ENCODE assay signal across 20 mouse cellular contexts in the genomic region with DNA sequence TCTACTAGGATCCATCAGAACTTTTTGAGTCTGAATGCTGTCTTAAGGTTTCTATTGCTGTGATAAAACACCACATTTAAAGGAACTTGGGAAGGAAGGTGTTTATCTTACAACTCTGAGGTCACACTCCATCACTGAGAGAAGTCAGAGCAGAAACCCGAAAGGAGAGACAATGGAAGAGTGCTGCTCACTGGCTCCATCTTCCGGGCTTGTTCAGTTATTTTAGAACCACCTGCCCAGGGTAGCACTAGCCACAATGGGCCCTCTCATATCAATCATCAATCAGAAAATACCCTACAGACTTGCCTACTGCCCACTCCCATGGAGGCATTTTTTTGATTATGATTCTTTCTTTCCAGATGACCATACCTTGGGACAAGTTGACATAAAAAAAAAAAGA. TPM values are rescaled to one million over a fixed set of nuclear protein-coding genes. Genes with fewer than 3 reads are reported as not detected.
DNase-seq lines count a peak whose midpoint lies in the region; ATAC-seq and TF ChIP-seq lines count a peak whose summit lies in the region.
"Had no signal": no experiment of that assay in that cellular context is flagged by ENCODE, and none has a peak within 500 bp of the region (broad histone marks: within the 10 kb centered on the region; RNA-seq: fewer than 3 reads in every experiment).

No protein-coding gene starts in this region.

- 0 out of 2 replicates have a peak overlapping the region, but pooled peaks have one; percentile 11 for H3K27ac ChIP-seq in heart, postnatal 0 days (ENCODE audit: low read depth)
- no peak overlapping the region for H3K27ac ChIP-seq in heart, embryonic 10.5 days
- no peak overlapping the region for H3K27ac ChIP-seq in ES-Bruce4 (ENCODE audit: insufficient read depth, low read length)
- H3K27ac ChIP-seq in liver, embryonic 14.5 days, result no peak overlapping the region
- no peak overlapping the region for H3K27ac ChIP-seq in forebrain, embryonic 13.5 days
- H3K27ac ChIP-seq: embryonic facial prominence, embryonic 15.5 days; gastrocnemius, adult 2 months; hindbrain, postnatal 0 days; kidney, postnatal 0 days; limb, embryonic 13.5 days; midbrain, embryonic 13.5 days; stomach, embryonic 15.5 days had no signal

- no peak for TF ChIP-seq EP300 in heart, postnatal 0 days (IDR thresholded peaks at IDR 0.05; ENCODE audit: low read depth)
- TF ChIP-seq EP300 in ES-Bruce4 (IDR thresholded peaks at IDR 0.05; ENCODE audit: insufficient read depth, low read depth, low read length), result no peak
- TF ChIP-seq EP300 in liver, embryonic 14.5 days (IDR thresholded peaks at IDR 0.05; ENCODE audit: low read depth), result no peak

- TF ChIP-seq POLR2A in ES-Bruce4 (IDR thresholded peaks at IDR 0.05; ENCODE audit: insufficient read depth, low read length), result no peak

- peaks cover 14% of the 10 kb centered on the region for H3K4me1 ChIP-seq in heart, postnatal 0 days (ENCODE audit: control insufficient read depth, insufficient read depth)
- H3K4me1 ChIP-seq in heart, embryonic 10.5 days, result 0 out of 2 replicates have a peak, but pooled peaks cover 5% of the 10 kb centered on the region
- H3K4me1 ChIP-seq in ES-Bruce4 (ENCODE audit: control insufficient read depth, insufficient read depth, low read length), result no peaks in the 10 kb centered on the region
- H3K4me1 ChIP-seq in liver, embryonic 14.5 days (replicated peaks; ENCODE audit: control insufficient read depth in 2 of 2, insufficient read depth in 2 of 2, low read length in 1 of 2), result peaks cover 0 to 11% of the 10 kb centered on the region in 2 experiments
- no peaks in the 10 kb centered on the region for H3K4me1 ChIP-seq in forebrain, embryonic 13.5 days
- H3K4me1 ChIP-seq: embryonic facial prominence, embryonic 15.5 days; limb, embryonic 13.5 days; midbrain, embryonic 13.5 days; stomach, embryonic 15.5 days had no signal

- H3K9me3 ChIP-seq in heart, postnatal 0 days (replicated peaks; ENCODE audit: control insufficient read depth, low read length), result no peaks in the 10 kb centered on the region
- H3K9me3 ChIP-seq in heart, embryonic 10.5 days, result no peaks in the 10 kb centered on the region
- H3K9me3 ChIP-seq in ES-Bruce4 (replicated peaks; ENCODE audit: control insufficient read depth, insufficient read depth, low read length, poor library complexity, severe bottlenecking), result no peaks in the 10 kb centered on the region
- H3K9me3 ChIP-seq in liver, embryonic 14.5 days (ENCODE audit: control insufficient read depth, low read length), result no peaks in the 10 kb centered on the region
- H3K9me3 ChIP-seq in forebrain, embryonic 13.5 days (replicated peaks), result no peaks in the 10 kb centered on the region
- H3K9me3 ChIP-seq: embryonic facial prominence, embryonic 15.5 days; limb, embryonic 13.5 days; midbrain, embryonic 13.5 days; stomach, embryonic 15.5 days had no signal

- TF ChIP-seq CTCF in heart, postnatal 0 days (IDR thresholded peaks at IDR 0.05; ENCODE audit: low read depth), result peak; percentile 15; the same call in 1 of the 2 replicates
- TF ChIP-seq CTCF in ES-Bruce4 (IDR thresholded peaks at IDR 0.05; ENCODE audit: low read depth, low read length), result peak; percentile 15
- TF ChIP-seq CTCF in liver, embryonic 14.5 days (IDR thresholded peaks at IDR 0.05; ENCODE audit: low read depth), result peak; percentile 35; the same call in 1 of the 2 replicates

- DNase-seq in heart, postnatal 0 days (ENCODE audit: low spot score), result no peak
- no peak for DNase-seq in heart, embryonic 10.5 days (ENCODE audit: low spot score)
- peak; percentile 41 for DNase-seq in A20 (ENCODE audit: low read depth, low spot score)
- no peak for DNase-seq in liver, embryonic 14.5 days (ENCODE audit: low read depth in 3 of 3, low spot score in 3 of 3)
- DNase-seq in adrenal gland, adult 8-10 months, result no peak
- DNase-seq in layer of hippocampus, adult 9-11 months, result no peak
- DNase-seq: adrenal gland, postnatal 25 days; gastrocnemius, adult 2 months; heart, adult 18-20 months; heart, postnatal 14 days; lung, postnatal 10 days had no signal

- no peak overlapping the region for H3K9ac ChIP-seq in heart, postnatal 0 days (replicated peaks; ENCODE audit: low read depth, low read length)
- no peak overlapping the region for H3K9ac ChIP-seq in ES-Bruce4 (ENCODE audit: low read depth, poor library complexity, severe bottlenecking)
- H3K9ac ChIP-seq in liver, embryonic 14.5 days (replicated peaks), result no peak overlapping the region
- no peak overlapping the region for H3K9ac ChIP-seq in forebrain, embryonic 13.5 days
- H3K9ac ChIP-seq: embryonic facial prominence, embryonic 15.5 days; limb, embryonic 13.5 days; midbrain, embryonic 13.5 days; stomach, embryonic 15.5 days had no signal

- H3K4me2 ChIP-seq in heart, postnatal 0 days (ENCODE audit: low read depth, low read length), result no peak overlapping the region
- H3K4me2 ChIP-seq in liver, embryonic 14.5 days (ENCODE audit: low read depth), result no peak overlapping the region
- no peak overlapping the region for H3K4me2 ChIP-seq in forebrain, embryonic 13.5 days
- H3K4me2 ChIP-seq: embryonic facial prominence, embryonic 15.5 days; limb, embryonic 13.5 days; midbrain, embryonic 13.5 days; stomach, embryonic 15.5 days had no signal

- WGBS in heart, postnatal 0 days, result 60% methylated on average over 2 of the region's 2 CpGs
- 56% methylated on average over 2 of the region's 2 CpGs for WGBS in heart, embryonic 10.5 days
- WGBS in liver, embryonic 14.5 days (ENCODE audit: insufficient replicate concordance), result 41% methylated on average over 2 of the region's 2 CpGs
- WGBS in forebrain, embryonic 13.5 days, result 45% methylated on average over 2 of the region's 2 CpGs

- H3K4me3 ChIP-seq in heart, postnatal 0 days (ENCODE audit: low read depth, low read length), result no peak overlapping the region
- no peak overlapping the region for H3K4me3 ChIP-seq in heart, embryonic 10.5 days
- no peak overlapping the region for H3K4me3 ChIP-seq in ES-Bruce4 (ENCODE audit: low read depth, low read length)
- no peak overlapping the region for H3K4me3 ChIP-seq in liver, embryonic 14.5 days (ENCODE audit: insufficient read depth in 1 of 2, low read depth in 2 of 2, low read length in 2 of 2)
- H3K4me3 ChIP-seq in forebrain, embryonic 13.5 days, result no peak overlapping the region
- H3K4me3 ChIP-seq: embryonic facial prominence, embryonic 15.5 days; gastrocnemius, adult 2 months; limb, embryonic 13.5 days; midbrain, embryonic 13.5 days; stomach, embryonic 15.5 days had no signal

- peaks cover 3% of the 10 kb centered on the region; the same call in 1 of the 2 replicates for H3K36me3 ChIP-seq in heart, postnatal 0 days (replicated peaks; ENCODE audit: control insufficient read depth, insufficient read depth, low read length)
- H3K36me3 ChIP-seq in heart, embryonic 10.5 days, result peaks cover 2% of the 10 kb centered on the region
- 0 out of 2 replicates have a peak, but pooled peaks cover under 1% of the 10 kb centered on the region for H3K36me3 ChIP-seq in ES-Bruce4 (ENCODE audit: control insufficient read depth, insufficient read depth, low read length, poor library complexity, severe bottlenecking)
- no peaks in the 10 kb centered on the region for H3K36me3 ChIP-seq in liver, embryonic 14.5 days (replicated peaks; ENCODE audit: control insufficient read depth, insufficient read depth, low read depth)
- peaks cover 3% of the 10 kb centered on the region for H3K36me3 ChIP-seq in forebrain, embryonic 13.5 days (ENCODE audit: poor library complexity, severe bottlenecking)

- H3K27me3 ChIP-seq in heart, postnatal 0 days (ENCODE audit: control insufficient read depth, insufficient read depth, low read length), result no peaks in the 10 kb centered on the region
- H3K27me3 ChIP-seq in heart, embryonic 10.5 days (ENCODE audit: insufficient read depth, poor library complexity, severe bottlenecking), result no peaks in the 10 kb centered on the region
- no peaks in the 10 kb centered on the region for H3K27me3 ChIP-seq in ES-Bruce4 (ENCODE audit: control insufficient read depth, insufficient read depth, low read length, poor library complexity, severe bottlenecking)
- H3K27me3 ChIP-seq in liver, embryonic 14.5 days (ENCODE audit: control insufficient read depth, insufficient read depth, low read length), result no peaks in the 10 kb centered on the region
- no peaks in the 10 kb centered on the region for H3K27me3 ChIP-seq in forebrain, embryonic 13.5 days
- H3K27me3 ChIP-seq: embryonic facial prominence, embryonic 15.5 days; limb, embryonic 13.5 days; midbrain, embryonic 13.5 days; stomach, embryonic 15.5 days had no signal

- ATAC-seq in heart, postnatal 0 days (ENCODE audit: insufficient read depth, low read depth), result no peak
- ATAC-seq in liver, embryonic 14.5 days (ENCODE audit: insufficient read depth), result no peak
- no peak for ATAC-seq in forebrain, embryonic 13.5 days
- ATAC-seq: forebrain, embryonic 14.5 days; hindbrain, postnatal 0 days; midbrain, embryonic 13.5 days had no signal

RNA-seq across cellular contexts. Expression of a gene that starts 41.0 kb away (rescaled TPM):
- 53.0 and 56.2 TPM in 2 replicates for total RNA-seq in heart, postnatal 0 days (2014; rRNA removed; ENCODE audit: low replicate concordance)
- 10.0 and 10.3 TPM in 2 replicates for polyA plus RNA-seq in heart, postnatal 0 days (2015; fragmentation: Nextera tagmentation; extraction: Ambion mirVana)
- 8.7 and 11.1 TPM in 2 replicates for polyA plus RNA-seq in heart, embryonic 10.5 days (2016; fragmentation: Nextera tagmentation; extraction: Ambion mirVana)
- 60.5 and 63.5 TPM in 2 replicates for polyA plus RNA-seq in ES-Bruce4 (2011; ENCODE audit: insufficient read depth, insufficient read length, low read depth, missing spikeins)
- 3.0 and 3.5 TPM in 2 replicates for polyA plus RNA-seq in liver, embryonic 14.5 days (2012; rRNA removed)
- polyA plus RNA-seq in liver, embryonic 14.5 days (2014; fragmentation: Nextera tagmentation; extraction: Ambion mirVana), result 2.1 and 2.3 TPM in 2 replicates
- polyA plus RNA-seq in forebrain, embryonic 13.5 days (2015; fragmentation: Nextera tagmentation; extraction: Ambion mirVana), result 8.9 and 9.2 TPM in 2 replicates
- 100 to 1,000 TPM; 113 to 176 (median 144) TPM for total RNA-seq in adrenal gland, adult 8-10 months (2022)
